Mouse (Mus musculus) neural tube, embryonic 12.5 days (tissue): ENCODE measurements at regions not wholly inside any gene's neighbourhood (a gene's known extent, or its start where the extent isn't known, plus 50 kb on each side); places are given as distances from the start of the nearest gene placed in this dataset.

Experiments used
- ATAC-seq: fragments of 200-750 bp; cut with Nextera tagmentation; 2 replicates; pipeline ENCODE4 v1.8.0; 2017; ENCODE audit warnings: low read depth, mild to moderate bottlenecking, moderate TSS enrichment, moderate library complexity; ENCODE audit not compliant: low FRiP score
- H3K27ac ChIP-seq: fragments of 300-500 bp; sonication (generic); 2 replicates; pipeline ENCODE4 v1.5.1; 2016
- H3K27me3 ChIP-seq: fragments of 300-500 bp; sonication (generic); replicated peaks from 2 replicates; pipeline ENCODE4 v1.6.1; 2016; ENCODE audit warnings: mild to moderate bottlenecking
- H3K36me3 ChIP-seq: fragments of 300-500 bp; sonication (generic); 2 replicates; pipeline ENCODE4 v1.6.1; 2016; ENCODE audit warnings: mild to moderate bottlenecking
- H3K4me1 ChIP-seq: fragments of 300-500 bp; sonication (generic); 2 replicates; pipeline ENCODE4 v1.6.1; 2016
- H3K4me2 ChIP-seq: fragments of 300-500 bp; sonication (generic); replicated peaks from 2 replicates; pipeline ENCODE4 v1.6.1; 2016; ENCODE audit warnings: mild to moderate bottlenecking
- H3K4me3 ChIP-seq: fragments of 300-500 bp; sonication (generic); 2 replicates; pipeline ENCODE4 v1.5.1; 2016
- H3K9ac ChIP-seq: fragments of 300-500 bp; sonication (generic); 2 replicates; pipeline ENCODE4 v1.6.1; 2016; ENCODE audit warnings: mild to moderate bottlenecking
- H3K9me3 ChIP-seq: fragments of 300-500 bp; sonication (generic); 2 replicates; pipeline ENCODE4 v1.6.1; 2016; ENCODE audit warnings: mild to moderate bottlenecking
- WGBS: fragments of 180-500 bp; shearing (Covaris S2); methylation state at CpG from one replicate; pipeline ENCODE4 v1.1.7; 2016; 5-methylcytosine and 5-hydroxymethylcytosine counted together

DNA sequence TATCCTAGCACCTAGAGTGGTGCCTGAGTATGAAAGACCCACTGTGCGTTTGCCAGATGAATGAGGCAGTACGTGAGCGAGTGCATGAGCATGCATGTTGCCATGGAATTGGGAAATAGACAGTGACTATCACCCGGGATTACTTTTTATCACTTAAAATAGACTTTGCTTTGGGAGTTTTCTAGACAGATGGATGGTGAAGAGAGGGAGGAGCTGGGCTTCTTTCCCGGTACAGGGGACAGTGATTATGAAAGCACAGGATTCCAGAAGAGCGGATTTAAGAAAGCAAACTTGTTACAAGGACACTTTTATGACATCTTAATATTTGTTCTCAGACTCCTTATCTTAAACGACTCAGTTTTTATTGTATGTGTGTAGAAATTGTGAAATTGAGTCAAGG is 86.9 kb upstream of the Plpp4 start:
- no peaks in the 10 kb centered on the region for H3K9me3 ChIP-seq
- 93% methylated on average over 7 of the region's 7 CpGs for WGBS
- H3K4me1 ChIP-seq = no peaks in the 10 kb centered on the region
- no peaks in the 10 kb centered on the region for H3K36me3 ChIP-seq
- H3K4me3 ChIP-seq = no peak overlapping the region
- H3K9ac ChIP-seq = no peak overlapping the region
- no peak overlapping the region for H3K4me2 ChIP-seq
- H3K27me3 ChIP-seq = no peaks in the 10 kb centered on the region
- H3K27ac ChIP-seq = no peak overlapping the region
- no peak for ATAC-seq

DNA sequence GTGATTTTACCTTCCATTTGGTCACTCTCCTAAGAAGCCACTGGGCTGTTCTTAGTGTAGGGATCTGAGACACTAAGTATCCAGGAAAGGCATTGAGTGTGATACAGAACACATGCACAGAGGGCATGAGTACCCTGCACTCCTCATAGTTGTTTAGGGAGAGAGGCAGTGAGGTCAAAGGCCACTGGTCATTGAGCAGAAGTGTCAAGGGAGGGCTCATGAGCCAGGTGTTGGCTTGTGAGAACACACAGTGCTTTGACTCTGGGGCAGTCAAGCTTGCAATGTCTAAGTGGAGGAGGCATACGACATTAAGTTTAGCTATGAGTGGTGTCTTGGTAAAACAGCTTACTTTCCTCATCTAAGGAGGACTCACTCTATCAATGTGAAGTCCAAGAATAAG is 65.9 kb upstream of the Plpp4 start:
- 81% methylated on average over 1 of the region's 1 CpGs for WGBS
- H3K27ac ChIP-seq = no peak overlapping the region
- no peaks in the 10 kb centered on the region for H3K4me1 ChIP-seq
- H3K27me3 ChIP-seq = no peaks in the 10 kb centered on the region
- ATAC-seq = no peak
- no peak overlapping the region for H3K4me2 ChIP-seq
- H3K9ac ChIP-seq = no peak overlapping the region
- H3K4me3 ChIP-seq = no peak overlapping the region
- no peaks in the 10 kb centered on the region for H3K36me3 ChIP-seq
- H3K9me3 ChIP-seq = no peaks in the 10 kb centered on the region

GRCm38 (mm10) chr7:129207029-129207428 is 49.8 kb upstream of the Plpp4 start:
- WGBS = 81% methylated on average over 5 of the region's 5 CpGs
- Histone ChIP-seq H3K9me3 (no peaks in the 10 kb centered on the region), H3K36me3 (no peaks in the 10 kb centered on the region), H3K4me3 (no peak overlapping the region), H3K27ac (no peak overlapping the region), H3K4me1 (no peaks in the 10 kb centered on the region), H3K27me3 (no peaks in the 10 kb centered on the region), H3K4me2 (no peak overlapping the region), H3K9ac (no peak overlapping the region)
- ATAC-seq = no peak
